Mouse (Mus musculus) liver, embryonic 13.5 days (tissue): Measurements from ENCODE around the gene Tmem37. TPM values are rescaled to one million over a fixed set of nuclear protein-coding genes. Genes with fewer than 3 reads are reported as not detected.

Experiments
- ATAC-seq: fragments of 200-750 bp; cut with Nextera tagmentation; 2 replicates; pipeline ENCODE4 v1.8.0; 2017; ENCODE audit warnings: low read depth, mild to moderate bottlenecking, moderate number of reproducible peaks, moderate library complexity
- DNase-seq: peaks from one replicate; pipeline ENCODE4 v3.0.0; 2022
- H3K27ac ChIP-seq: fragments of 300-500 bp; sonication (generic); 2 replicates; pipeline ENCODE4 v1.5.1; 2015; ENCODE audit warnings: moderate library complexity, mild to moderate bottlenecking, inconsistent platforms
- H3K27me3 ChIP-seq: fragments of 300-500 bp; sonication (generic); 2 replicates; pipeline ENCODE4 v1.6.1; 2015; ENCODE audit warnings: mild to moderate bottlenecking, inconsistent platforms
- H3K36me3 ChIP-seq: fragments of 300-500 bp; sonication (generic); 2 replicates; pipeline ENCODE4 v1.6.1; 2015; ENCODE audit warnings: mild to moderate bottlenecking, inconsistent platforms
- H3K4me1 ChIP-seq: fragments of 300-500 bp; sonication (generic); replicated peaks from 2 replicates; pipeline ENCODE4 v1.6.1; 2015; ENCODE audit warnings: inconsistent platforms
- H3K4me2 ChIP-seq: fragments of 300-500 bp; sonication (generic); 2 replicates; pipeline ENCODE4 v1.6.1; 2015; ENCODE audit warnings: inconsistent platforms, mild to moderate bottlenecking, moderate library complexity
- H3K4me3 ChIP-seq: fragments of 300-500 bp; sonication (generic); replicated peaks from 2 replicates; pipeline ENCODE4 v1.5.1; 2015; ENCODE audit warnings: mild to moderate bottlenecking, inconsistent platforms
- H3K9ac ChIP-seq: fragments of 300-500 bp; sonication (generic); 2 replicates; pipeline ENCODE4 v1.6.1; 2015; ENCODE audit warnings: mild to moderate bottlenecking, inconsistent platforms
- H3K9me3 ChIP-seq: fragments of 300-500 bp; sonication (generic); replicated peaks from 2 replicates; pipeline ENCODE4 v1.6.1; 2016; ENCODE audit warnings: inconsistent platforms
- WGBS: fragments of 180-500 bp; shearing (Covaris S2); methylation state at CpG from one replicate; pipeline ENCODE4 v1.1.7; 2015; ENCODE audit not compliant: insufficient replicate concordance; 5-methylcytosine and 5-hydroxymethylcytosine counted together
- polyA plus RNA-seq: library from polyadenylated mRNA; unstranded; fragments of >200 nt; fragmentation: Nextera tagmentation; extraction: Ambion mirVana; gene quantifications from 2 replicates; pipeline ENCODE4 v1.2.1, GENCODE M21; 2015

Tmem37 gene
- polyA plus RNA-seq, 1 experiment from 2014 or later: 52.5 TPM

DNA sequence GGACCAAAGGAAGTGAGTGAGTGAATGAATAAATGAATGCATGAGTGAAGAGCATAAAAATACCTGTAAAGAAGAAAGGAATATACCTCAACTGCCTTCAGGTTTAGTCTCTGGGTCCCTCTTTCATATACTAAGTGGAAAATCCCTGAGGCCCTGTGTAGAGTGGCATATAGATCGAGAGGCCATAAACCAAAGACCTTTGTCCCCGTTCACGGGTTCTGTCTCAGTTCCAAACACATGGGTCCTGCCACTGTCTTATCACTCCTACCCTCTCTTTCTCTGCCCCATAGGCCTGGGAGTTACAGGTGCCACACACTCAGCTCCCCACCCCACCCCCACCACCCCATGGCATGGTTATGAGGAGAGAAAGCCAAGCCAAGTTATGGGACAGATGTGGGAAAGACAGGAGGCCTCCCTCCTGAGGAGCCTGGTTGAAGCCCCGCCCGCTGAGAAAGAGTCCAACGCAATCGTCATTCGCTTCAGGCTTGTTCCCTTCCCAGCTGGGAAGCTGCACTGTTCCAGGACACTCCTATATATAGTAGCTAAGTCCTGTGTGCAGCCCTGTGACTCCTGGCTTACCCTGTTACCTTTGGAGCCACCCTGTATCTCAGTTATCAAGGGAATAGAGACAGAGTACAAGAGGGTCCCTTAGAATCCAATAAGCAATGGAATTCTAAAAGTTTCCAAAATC is 17.2 kb upstream of the Tmem37 start:
- Histone ChIP-seq H3K36me3 (no peaks in the 10 kb centered on the region), H3K4me2 (no peak overlapping the region), H3K9ac (no peak overlapping the region), H3K9me3 (no peaks in the 10 kb centered on the region), H3K27ac (no peak overlapping the region), H3K4me1 (peaks cover 13% of the 10 kb centered on the region; the same call in 1 of the 2 replicates), H3K4me3 (no peak overlapping the region), H3K27me3 (no peaks in the 10 kb centered on the region)
- DNase-seq: no peak
- ATAC-seq: no peak
- WGBS: 71% methylated on average over 8 of the region's 8 CpGs

GRCm38 (mm10) chr1:120089180-120089579 is 15.3 kb upstream of the Tmem37 start:
- no peak for ATAC-seq
- no peak overlapping the region for H3K27ac ChIP-seq

DNA sequence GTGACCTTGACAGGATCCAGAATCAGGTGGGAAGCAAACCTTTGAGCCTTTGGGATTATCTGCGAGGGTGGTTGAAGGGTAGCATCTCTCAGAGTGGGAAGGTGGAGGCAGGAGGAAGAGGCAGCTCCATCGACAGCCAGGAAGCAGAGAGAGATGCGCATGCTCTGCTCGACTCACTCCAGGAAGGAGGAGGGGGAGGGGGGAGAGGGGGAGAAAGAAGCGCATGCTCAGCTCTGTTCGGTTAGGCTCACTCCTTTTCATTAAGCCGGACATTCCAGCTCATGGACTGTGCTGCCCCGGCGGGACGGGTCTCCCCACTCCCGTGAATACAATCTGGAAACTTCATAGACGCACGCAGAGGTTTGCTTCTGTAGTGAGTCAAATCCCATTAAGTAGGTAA is 12.8 kb upstream of the Tmem37 start:
- H3K36me3 ChIP-seq: no peaks in the 10 kb centered on the region
- WGBS: 58% methylated on average over 13 of the region's 13 CpGs
- H3K27me3 ChIP-seq: no peaks in the 10 kb centered on the region
- H3K4me1 ChIP-seq: peaks cover 15% of the 10 kb centered on the region
- H3K9me3 ChIP-seq: no peaks in the 10 kb centered on the region
- H3K4me2 ChIP-seq: no peak overlapping the region
- H3K27ac ChIP-seq: no peak overlapping the region
- no peak overlapping the region for H3K4me3 ChIP-seq
- no peak for ATAC-seq
- no peak for DNase-seq
- no peak overlapping the region for H3K9ac ChIP-seq

More at GRCm38 (mm10) chr1:120089180-120089579, 15.3 kb upstream of the Tmem37 start:
- Histone ChIP-seq H3K9me3 (no peaks in the 10 kb centered on the region), H3K27me3 (no peaks in the 10 kb centered on the region), H3K36me3 (no peaks in the 10 kb centered on the region), H3K4me1 (peaks cover 6% of the 10 kb centered on the region; the same call in 1 of the 2 replicates), H3K9ac (no peak overlapping the region), H3K4me2 (no peak overlapping the region), H3K4me3 (no peak overlapping the region)
- 34% methylated on average over 4 of the region's 5 CpGs for WGBS
- DNase-seq: no peak

DNA sequence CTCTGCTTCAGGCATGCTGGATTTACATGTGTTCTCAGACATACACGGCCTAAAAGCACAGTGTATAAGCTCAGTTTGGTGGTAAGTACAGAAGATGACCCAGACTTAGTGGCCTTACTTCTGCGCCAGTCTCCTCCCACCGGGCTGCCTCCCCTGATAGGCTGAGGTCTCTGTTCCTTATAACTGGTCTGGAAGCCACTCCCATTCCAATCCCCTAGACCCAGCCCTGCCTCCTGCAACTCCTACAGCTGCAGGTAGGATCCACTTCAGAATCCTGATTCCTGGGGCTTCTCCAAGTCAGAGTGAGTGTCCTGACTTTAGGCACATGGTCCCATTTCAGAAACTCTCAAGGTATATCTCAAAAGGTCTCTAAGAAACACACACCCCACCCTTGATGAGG is 11.8 kb upstream of the Tmem37 start:
- no peak overlapping the region for H3K4me3 ChIP-seq
- H3K27me3 ChIP-seq: no peaks in the 10 kb centered on the region
- 54% methylated on average over 3 of the region's 3 CpGs for WGBS
- peaks cover 15% of the 10 kb centered on the region for H3K4me1 ChIP-seq
- ATAC-seq (no peak), DNase-seq (no peak)
- H3K36me3 ChIP-seq: no peaks in the 10 kb centered on the region
- H3K27ac ChIP-seq: no peak overlapping the region
- no peaks in the 10 kb centered on the region for H3K9me3 ChIP-seq
- no peak overlapping the region for H3K4me2 ChIP-seq
- H3K9ac ChIP-seq: no peak overlapping the region

DNA sequence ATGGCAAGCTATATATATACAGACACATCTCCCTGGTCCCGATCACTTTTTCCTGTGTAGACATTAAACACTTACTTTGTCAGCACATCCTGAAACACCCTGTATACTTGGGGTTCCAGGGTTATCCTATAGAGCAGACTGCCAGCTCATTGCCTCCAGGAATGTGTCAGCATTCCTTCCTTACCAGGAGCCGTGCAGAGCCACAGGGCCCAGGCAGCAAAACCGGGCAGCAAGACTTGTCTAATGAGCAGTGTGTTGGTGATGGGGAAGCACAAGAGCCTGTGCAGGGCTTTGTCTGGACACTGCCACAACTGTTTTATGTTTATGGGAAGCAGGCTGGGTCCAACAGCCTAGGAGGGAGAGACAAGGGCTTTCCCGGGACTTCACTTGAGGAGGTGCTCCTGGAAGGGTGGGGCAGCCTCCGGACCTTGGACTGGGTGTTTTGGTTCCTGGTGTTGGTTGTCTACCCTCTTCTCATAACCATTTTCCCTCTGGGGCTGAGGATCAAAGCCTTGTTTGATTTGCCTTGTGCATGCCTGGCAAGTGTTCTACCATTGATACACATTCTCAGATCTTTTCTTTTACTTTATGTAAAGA is 10.1 kb upstream of the Tmem37 start:
- Histone ChIP-seq H3K27ac (no peak overlapping the region), H3K36me3 (no peaks in the 10 kb centered on the region), H3K4me1 (peaks cover 15% of the 10 kb centered on the region), H3K27me3 (no peaks in the 10 kb centered on the region), H3K4me3 (no peak overlapping the region), H3K4me2 (no peak overlapping the region), H3K9ac (no peak overlapping the region), H3K9me3 (no peaks in the 10 kb centered on the region)
- WGBS: 42% methylated on average over 5 of the region's 5 CpGs
- ATAC-seq (0 out of 2 replicates have a peak, but pooled peaks have one; percentile 13), DNase-seq (no peak)

- ATAC-seq (peak; percentile 66), DNase-seq (no peak)
- peaks cover 17% of the 10 kb centered on the region for H3K4me1 ChIP-seq
- H3K27ac ChIP-seq: no peak overlapping the region
- 25% methylated on average over 7 of the region's 7 CpGs for WGBS
- no peaks in the 10 kb centered on the region for H3K36me3 ChIP-seq
- no peak overlapping the region for H3K9ac ChIP-seq
- H3K27me3 ChIP-seq: no peaks in the 10 kb centered on the region
- no peaks in the 10 kb centered on the region for H3K9me3 ChIP-seq
- no peak overlapping the region for H3K4me3 ChIP-seq
- no peak overlapping the region for H3K4me2 ChIP-seq
Measured at GRCm38 (mm10) chr1:120082957-120083585, 9.2 kb upstream of the Tmem37 start.

GRCm38 (mm10) chr1:120080632-120081031 is 6.8 kb upstream of the Tmem37 start:
- Histone ChIP-seq H3K4me3 (no peak overlapping the region), H3K9me3 (no peaks in the 10 kb centered on the region), H3K27ac (no peak overlapping the region), H3K4me1 (peaks cover 12% of the 10 kb centered on the region), H3K9ac (no peak overlapping the region), H3K27me3 (no peaks in the 10 kb centered on the region), H3K4me2 (no peak overlapping the region), H3K36me3 (no peaks in the 10 kb centered on the region)
- WGBS: 64% methylated on average over 1 of the region's 1 CpGs
- DNase-seq (no peak), ATAC-seq (no peak)

GRCm38 (mm10) chr1:120077746-120078410 is 4.0 kb upstream of the Tmem37 start:
- Histone ChIP-seq H3K36me3 (no peaks in the 10 kb centered on the region), H3K27me3 (peaks cover 16% of the 10 kb centered on the region), H3K27ac (no peak overlapping the region), H3K9me3 (no peaks in the 10 kb centered on the region), H3K4me3 (no peak overlapping the region), H3K4me2 (no peak overlapping the region), H3K4me1 (peaks cover 18% of the 10 kb centered on the region), H3K9ac (no peak overlapping the region)
- WGBS: 28% methylated on average over 9 of the region's 9 CpGs
- ATAC-seq (no peak), DNase-seq (no peak)

- H3K9me3 ChIP-seq: no peaks in the 10 kb centered on the region
- H3K9ac ChIP-seq: no peak overlapping the region
- DNase-seq (no peak), ATAC-seq (no peak)
- no peaks in the 10 kb centered on the region for H3K36me3 ChIP-seq
- peaks cover 25% of the 10 kb centered on the region; the same call in 1 of the 2 replicates for H3K4me1 ChIP-seq
- no peak overlapping the region for H3K4me2 ChIP-seq
- H3K27me3 ChIP-seq: peaks cover 21% of the 10 kb centered on the region
- H3K27ac ChIP-seq: no peak overlapping the region
- 28% methylated on average over 5 of the region's 5 CpGs for WGBS
- H3K4me3 ChIP-seq: no peak overlapping the region
Measured at GRCm38 (mm10) chr1:120075507-120075906, 1.6 kb upstream of the Tmem37 start.

DNA sequence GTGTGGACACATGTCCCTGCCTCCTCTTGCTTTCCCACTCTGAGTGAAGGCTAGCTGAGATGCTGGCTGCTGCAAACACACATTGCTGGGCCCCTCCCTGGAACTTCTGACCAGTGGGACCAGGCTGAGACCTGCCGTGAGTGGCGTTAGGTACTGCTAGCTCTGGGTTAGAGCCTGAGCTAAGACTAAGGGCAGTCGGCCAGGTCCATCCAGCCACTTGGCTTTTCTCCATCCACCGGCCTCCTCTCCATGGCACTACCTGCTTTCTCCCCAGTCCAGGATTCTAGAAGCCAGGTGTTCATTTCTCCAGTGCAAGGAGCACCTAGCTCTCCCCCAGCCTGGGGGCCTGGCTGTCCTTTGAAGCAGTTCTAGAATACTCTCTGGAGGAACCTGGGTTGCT is 1.1 kb upstream of the Tmem37 start:
- no peak overlapping the region for H3K27ac ChIP-seq
- peaks cover 21% of the 10 kb centered on the region for H3K27me3 ChIP-seq
- no peak for ATAC-seq
- WGBS: 58% methylated on average over 4 of the region's 4 CpGs
- no peak for DNase-seq
- H3K36me3 ChIP-seq: no peaks in the 10 kb centered on the region
- no peak overlapping the region for H3K4me2 ChIP-seq
- no peaks in the 10 kb centered on the region for H3K9me3 ChIP-seq
- no peak overlapping the region for H3K4me3 ChIP-seq
- no peak overlapping the region for H3K9ac ChIP-seq
- peaks cover 30% of the 10 kb centered on the region; the same call in 1 of the 2 replicates for H3K4me1 ChIP-seq

DNA sequence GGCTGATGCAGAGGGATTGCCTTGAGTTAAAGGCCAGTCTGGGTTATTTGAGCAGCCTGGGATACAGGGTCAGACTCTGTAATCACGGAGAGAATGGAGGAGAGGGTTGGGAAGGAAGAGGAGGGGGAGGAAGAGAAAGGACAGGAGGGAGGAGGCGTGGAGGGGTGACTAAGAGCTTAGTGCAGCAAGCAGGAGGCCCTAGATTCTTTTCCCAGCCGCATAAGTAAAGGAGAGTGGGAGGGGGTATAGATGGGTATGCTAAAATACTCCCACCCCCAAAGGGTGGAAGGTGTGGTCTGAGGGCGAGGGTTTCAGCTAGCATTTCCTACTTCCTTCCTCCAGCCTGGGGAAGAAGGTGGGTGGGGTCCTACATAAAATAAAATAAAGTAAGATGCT is 431 bp upstream of the Tmem37 start:
- H3K9me3 ChIP-seq: no peaks in the 10 kb centered on the region
- H3K4me2 ChIP-seq: peak overlapping the region; percentile 62
- ATAC-seq (peak; percentile 4; the same call in 1 of the 2 replicates), DNase-seq (no peak)
- peak overlapping the region; percentile 50 for H3K27ac ChIP-seq
- peak overlapping the region; percentile 51; the same call in 1 of the 2 replicates for H3K4me3 ChIP-seq
- H3K27me3 ChIP-seq: peaks cover 21% of the 10 kb centered on the region
- WGBS: 13% methylated on average over 4 of the region's 4 CpGs
- H3K4me1 ChIP-seq: peaks cover 34% of the 10 kb centered on the region; the same call in 1 of the 2 replicates
- H3K9ac ChIP-seq: no peak overlapping the region
- H3K36me3 ChIP-seq: no peaks in the 10 kb centered on the region
